ENCODE assay signal across 14 mouse cellular contexts in genomic region chr7:95502959-95503358, GRCm38 (mm10).
A peak's percentile ranks its signal among the peaks of the same experiment; 100 is the strongest.
DNase-seq lines count a peak whose midpoint lies in the region; ATAC-seq lines count a peak whose summit lies in the region.
"Had no signal": no experiment of that assay in that cellular context is flagged by ENCODE, and none has a peak within 500 bp of the region (broad histone marks: within the 10 kb centered on the region; RNA-seq: fewer than 3 reads in every experiment).

No protein-coding gene starts in this region.

- no peak overlapping the region for H3K4me2 ChIP-seq in hindbrain, embryonic 12.5 days (replicated peaks)
- H3K4me2 ChIP-seq in hindbrain, embryonic 14.5 days (replicated peaks): no peak overlapping the region
- H3K4me2 ChIP-seq in neural tube, embryonic 15.5 days: no peak overlapping the region
- H3K4me2 ChIP-seq in limb, embryonic 11.5 days (ENCODE audit: low read depth, severe bottlenecking): no peak overlapping the region
- H3K4me2 ChIP-seq: embryonic facial prominence, embryonic 13.5 days; liver, embryonic 15.5 days; neural tube, embryonic 13.5 days had no signal

- DNase-seq in hindbrain, embryonic 14.5 days (ENCODE audit: low spot score): no peak
- peak; percentile 40 for DNase-seq in neural tube, embryonic 10.5 days (ENCODE audit: extremely low spot score, low spot score)
- peak; percentile 29 for DNase-seq in limb, embryonic 11.5 days (ENCODE audit: low spot score)
- DNase-seq in cerebellum, adult 8-10 months: no peak
- no peak for DNase-seq in cerebellum, adult 9-10 months
- no peak for DNase-seq in left cerebral cortex, adult 11 months (ENCODE audit: low spot score)
- DNase-seq: cerebellum, adult 2 months; kidney, adult 2 months had no signal

- H3K4me3 ChIP-seq in hindbrain, embryonic 12.5 days: no peak overlapping the region
- no peak overlapping the region for H3K4me3 ChIP-seq in hindbrain, embryonic 14.5 days (replicated peaks; ENCODE audit: low read length)
- H3K4me3 ChIP-seq in neural tube, embryonic 15.5 days (replicated peaks): no peak overlapping the region
- no peak overlapping the region for H3K4me3 ChIP-seq in limb, embryonic 11.5 days (ENCODE audit: low read depth, low read length)
- H3K4me3 ChIP-seq: embryonic facial prominence, embryonic 13.5 days; liver, embryonic 15.5 days; neural tube, embryonic 13.5 days had no signal

- peaks cover 5% of the 10 kb centered on the region; the same call in 1 of the 2 replicates for H3K4me1 ChIP-seq in hindbrain, embryonic 12.5 days
- no peaks in the 10 kb centered on the region for H3K4me1 ChIP-seq in hindbrain, embryonic 14.5 days (replicated peaks; ENCODE audit: control insufficient read depth, insufficient read depth, low read length)
- H3K4me1 ChIP-seq in neural tube, embryonic 15.5 days: 0 out of 2 replicates have a peak, but pooled peaks cover 3% of the 10 kb centered on the region
- no peaks in the 10 kb centered on the region for H3K4me1 ChIP-seq in limb, embryonic 11.5 days (ENCODE audit: control insufficient read depth, insufficient read depth, low read length)
- H3K4me1 ChIP-seq: embryonic facial prominence, embryonic 13.5 days; liver, embryonic 15.5 days had no signal

- ATAC-seq in hindbrain, embryonic 12.5 days (ENCODE audit: low FRiP score): peak; percentile 52; the same call in 1 of the 2 replicates
- no peak for ATAC-seq in hindbrain, embryonic 14.5 days (ENCODE audit: low FRiP score)
- no peak for ATAC-seq in neural tube, embryonic 15.5 days (ENCODE audit: low FRiP score)
- ATAC-seq in limb, embryonic 11.5 days (ENCODE audit: insufficient number of reproducible peaks, low FRiP score, low TSS enrichment, low read depth): no peak

- H3K36me3 ChIP-seq in hindbrain, embryonic 12.5 days: no peaks in the 10 kb centered on the region
- no peaks in the 10 kb centered on the region for H3K36me3 ChIP-seq in hindbrain, embryonic 14.5 days (replicated peaks; ENCODE audit: control insufficient read depth, insufficient read depth)
- no peaks in the 10 kb centered on the region for H3K36me3 ChIP-seq in neural tube, embryonic 15.5 days
- no peaks in the 10 kb centered on the region for H3K36me3 ChIP-seq in limb, embryonic 11.5 days (ENCODE audit: control insufficient read depth, insufficient read depth, low read length)
- H3K36me3 ChIP-seq: embryonic facial prominence, embryonic 13.5 days; G1E; liver, embryonic 15.5 days; neural tube, embryonic 13.5 days had no signal

- H3K27me3 ChIP-seq in hindbrain, embryonic 12.5 days: no peaks in the 10 kb centered on the region
- no peaks in the 10 kb centered on the region for H3K27me3 ChIP-seq in hindbrain, embryonic 14.5 days (ENCODE audit: control insufficient read depth, insufficient read depth, low read length)
- H3K27me3 ChIP-seq in neural tube, embryonic 15.5 days (replicated peaks): no peaks in the 10 kb centered on the region
- no peaks in the 10 kb centered on the region for H3K27me3 ChIP-seq in limb, embryonic 11.5 days (ENCODE audit: control insufficient read depth, insufficient read depth, low read length)
- H3K27me3 ChIP-seq: embryonic facial prominence, embryonic 13.5 days; liver, embryonic 15.5 days; neural tube, embryonic 13.5 days had no signal

- 7% methylated on average over 6 of the region's 6 CpGs for WGBS in hindbrain, embryonic 12.5 days
- 7% methylated on average over 6 of the region's 6 CpGs for WGBS in hindbrain, embryonic 14.5 days
- 15% methylated on average over 6 of the region's 6 CpGs for WGBS in neural tube, embryonic 15.5 days
- 20% methylated on average over 6 of the region's 6 CpGs for WGBS in limb, embryonic 11.5 days

- no peaks in the 10 kb centered on the region for H3K9me3 ChIP-seq in hindbrain, embryonic 12.5 days (replicated peaks)
- no peaks in the 10 kb centered on the region for H3K9me3 ChIP-seq in hindbrain, embryonic 14.5 days (ENCODE audit: control insufficient read depth, low read length)
- H3K9me3 ChIP-seq in neural tube, embryonic 15.5 days (replicated peaks): no peaks in the 10 kb centered on the region
- no peaks in the 10 kb centered on the region for H3K9me3 ChIP-seq in limb, embryonic 11.5 days (ENCODE audit: control insufficient read depth, low read length)
- H3K9me3 ChIP-seq: embryonic facial prominence, embryonic 13.5 days; liver, embryonic 15.5 days; neural tube, embryonic 13.5 days had no signal

- H3K9ac ChIP-seq in hindbrain, embryonic 12.5 days: no peak overlapping the region
- no peak overlapping the region for H3K9ac ChIP-seq in hindbrain, embryonic 14.5 days
- no peak overlapping the region for H3K9ac ChIP-seq in neural tube, embryonic 15.5 days (replicated peaks)
- H3K9ac ChIP-seq in limb, embryonic 11.5 days (ENCODE audit: low read length): no peak overlapping the region
- H3K9ac ChIP-seq: embryonic facial prominence, embryonic 13.5 days; liver, embryonic 15.5 days; neural tube, embryonic 13.5 days had no signal

- H3K27ac ChIP-seq in hindbrain, embryonic 12.5 days: no peak overlapping the region
- H3K27ac ChIP-seq in hindbrain, embryonic 14.5 days: no peak overlapping the region
- H3K27ac ChIP-seq in neural tube, embryonic 15.5 days (replicated peaks): no peak overlapping the region
- H3K27ac ChIP-seq in limb, embryonic 11.5 days (replicated peaks; ENCODE audit: low read depth, low read length): no peak overlapping the region
- H3K27ac ChIP-seq: embryonic facial prominence, embryonic 13.5 days; liver, embryonic 15.5 days; neural tube, embryonic 13.5 days had no signal

Comparison
In these comparisons a context has a peak if more than half of its experiments do, and no peak if none do; other contexts are left out.
1. DNase-seq: peak in neural tube, embryonic 10.5 days (single experiment) and limb, embryonic 11.5 days (single experiment); none in hindbrain, embryonic 14.5 days (single experiment), cerebellum, adult 8-10 months (single experiment), cerebellum, adult 9-10 months (single experiment) and left cerebral cortex, adult 11 months (single experiment).